Comparison of ENCODE assay signal across 11 mouse cellular contexts in genomic region chr11:102394421-102395124, GRCm38 (mm10). TPM values are rescaled to one million over a fixed set of nuclear protein-coding genes. Genes with fewer than 3 reads are reported as not detected.
DNase-seq lines count a peak whose midpoint lies in the region; ATAC-seq and TF ChIP-seq lines count a peak whose summit lies in the region.
"Had no signal": no experiment of that assay in that cellular context is flagged by ENCODE, and none has a peak within 500 bp of the region (broad histone marks: within the 10 kb centered on the region; RNA-seq: fewer than 3 reads in every experiment).

No protein-coding gene starts in this region.

- no peak overlapping the region for H3K9ac ChIP-seq in ES-Bruce4 (ENCODE audit: low read depth, poor library complexity, severe bottlenecking)
- H3K9ac ChIP-seq in embryonic facial prominence, embryonic 11.5 days (replicated peaks; ENCODE audit: low read length): no peak overlapping the region
- no peak overlapping the region for H3K9ac ChIP-seq in intestine, embryonic 14.5 days (ENCODE audit: low read length)

- H3K27ac ChIP-seq in ES-Bruce4 (ENCODE audit: insufficient read depth, low read length): no peak overlapping the region
- no peak overlapping the region for H3K27ac ChIP-seq in embryonic facial prominence, embryonic 11.5 days (replicated peaks; ENCODE audit: low read depth, low read length)
- H3K27ac ChIP-seq in intestine, embryonic 14.5 days (ENCODE audit: low read depth): no peak overlapping the region

- 82% methylated on average over 9 of the region's 9 CpGs for WGBS in embryonic facial prominence, embryonic 11.5 days
- WGBS in intestine, embryonic 14.5 days: 78% methylated on average over 9 of the region's 9 CpGs

- ATAC-seq in embryonic facial prominence, embryonic 11.5 days (replicated peaks; ENCODE audit: insufficient number of reproducible peaks, low FRiP score, low TSS enrichment, low read depth): no peak
- no peak for ATAC-seq in intestine, embryonic 14.5 days (replicated peaks; ENCODE audit: low FRiP score, low TSS enrichment, low read depth)
- ATAC-seq in megakaryocyte, adult 5-6 weeks (ENCODE audit: poor library complexity, severe bottlenecking): no peak

- no peaks in the 10 kb centered on the region for H3K27me3 ChIP-seq in ES-Bruce4 (ENCODE audit: control insufficient read depth, insufficient read depth, low read length, poor library complexity, severe bottlenecking)
- peaks cover 11% of the 10 kb centered on the region for H3K27me3 ChIP-seq in embryonic facial prominence, embryonic 11.5 days (ENCODE audit: control insufficient read depth, insufficient read depth, low read length)
- peaks cover 27% of the 10 kb centered on the region for H3K27me3 ChIP-seq in intestine, embryonic 14.5 days (replicated peaks; ENCODE audit: control insufficient read depth, insufficient read depth, low read length)

- peaks cover 5% of the 10 kb centered on the region for H3K4me1 ChIP-seq in ES-Bruce4 (ENCODE audit: control insufficient read depth, insufficient read depth, low read length)
- peaks cover 5% of the 10 kb centered on the region for H3K4me1 ChIP-seq in embryonic facial prominence, embryonic 11.5 days (ENCODE audit: control insufficient read depth, insufficient read depth, low read length)
- peaks cover 10% of the 10 kb centered on the region for H3K4me1 ChIP-seq in intestine, embryonic 14.5 days (replicated peaks; ENCODE audit: control insufficient read depth, insufficient read depth, low read length)

- H3K9me3 ChIP-seq in ES-Bruce4 (replicated peaks; ENCODE audit: control insufficient read depth, insufficient read depth, low read length, poor library complexity, severe bottlenecking): no peaks in the 10 kb centered on the region
- no peaks in the 10 kb centered on the region for H3K9me3 ChIP-seq in embryonic facial prominence, embryonic 11.5 days (replicated peaks; ENCODE audit: control insufficient read depth, low read length)
- H3K9me3 ChIP-seq in intestine, embryonic 14.5 days (ENCODE audit: control insufficient read depth, low read length): no peaks in the 10 kb centered on the region

- TF ChIP-seq CTCF in ES-Bruce4 (IDR thresholded peaks at IDR 0.05; ENCODE audit: low read depth, low read length): no peak

- peak; percentile 85 for TF ChIP-seq EP300 in ES-Bruce4 (IDR thresholded peaks at IDR 0.05; ENCODE audit: insufficient read depth, low read depth, low read length)

- no peaks in the 10 kb centered on the region for H3K36me3 ChIP-seq in ES-Bruce4 (ENCODE audit: control insufficient read depth, insufficient read depth, low read length, poor library complexity, severe bottlenecking)
- H3K36me3 ChIP-seq in embryonic facial prominence, embryonic 11.5 days (replicated peaks; ENCODE audit: control insufficient read depth, insufficient read depth, low read depth, low read length): no peaks in the 10 kb centered on the region
- no peaks in the 10 kb centered on the region for H3K36me3 ChIP-seq in intestine, embryonic 14.5 days (ENCODE audit: control insufficient read depth, insufficient read depth, low read length)

- no peak for TF ChIP-seq POLR2A in ES-Bruce4 (IDR thresholded peaks at IDR 0.05; ENCODE audit: insufficient read depth, low read length)

- no peak overlapping the region; the same call in 1 of the 2 replicates for H3K4me3 ChIP-seq in ES-Bruce4 (ENCODE audit: low read depth, low read length)
- H3K4me3 ChIP-seq in embryonic facial prominence, embryonic 11.5 days (ENCODE audit: low read depth, low read length): no peak overlapping the region
- H3K4me3 ChIP-seq in intestine, embryonic 14.5 days (ENCODE audit: low read depth, low read length): no peak overlapping the region

- H3K4me2 ChIP-seq in embryonic facial prominence, embryonic 11.5 days (ENCODE audit: low read depth, low read length): peak overlapping the region; percentile 10; the same call in 1 of the 2 replicates
- H3K4me2 ChIP-seq in intestine, embryonic 14.5 days (ENCODE audit: low read length): peak overlapping the region; percentile 88

- peak; percentile 79 for DNase-seq in 3T3-L1 (ENCODE audit: low read depth, low spot score)
- no peak for DNase-seq in embryonic facial prominence, embryonic 11.5 days (ENCODE audit: low spot score)
- DNase-seq in intestine, embryonic 14.5 days (ENCODE audit: low spot score): no peak
- DNase-seq in lung, postnatal 36 days: no peak
- DNase-seq in urinary bladder, postnatal 14 days (ENCODE audit: low spot score): no peak
- DNase-seq in testis, postnatal 10 days (ENCODE audit: low spot score): no peak
- DNase-seq: heart, adult 11 months had no signal

RNA-seq across cellular contexts. Expression of gene Rundc3a, which starts 1.4 kb away (rescaled TPM):
- polyA plus RNA-seq in ES-Bruce4 (2011; ENCODE audit: insufficient read depth, insufficient read length, low read depth, missing spikeins): 7.0 and 9.5 TPM in 2 replicates
- polyA plus RNA-seq in embryonic facial prominence, embryonic 11.5 days (2014; fragmentation: Nextera tagmentation; extraction: Ambion mirVana): 11.8 and 12.1 TPM in 2 replicates
- 7.6 and 10.0 TPM in 2 replicates for polyA plus RNA-seq in intestine, embryonic 14.5 days (2014; fragmentation: Nextera tagmentation; extraction: Ambion mirVana)
- not detected in 2 replicates for total RNA-seq in megakaryocyte, adult 5-6 weeks (2015)
- total RNA-seq in megakaryocyte, adult 5-6 weeks (2017): not detected in 2 replicates
- total RNA-seq: megakaryocyte progenitor cell, adult 5-6 weeks had no signal

RNA-seq across cellular contexts. Expression of gene Slc25a39, which starts 13.2 kb away (rescaled TPM):
- polyA plus RNA-seq in ES-Bruce4 (2011; ENCODE audit: insufficient read depth, insufficient read length, low read depth, missing spikeins): 284 and 342 TPM in 2 replicates
- 168 and 185 TPM in 2 replicates for polyA plus RNA-seq in embryonic facial prominence, embryonic 11.5 days (2014; fragmentation: Nextera tagmentation; extraction: Ambion mirVana)
- polyA plus RNA-seq in intestine, embryonic 14.5 days (2014; fragmentation: Nextera tagmentation; extraction: Ambion mirVana): 281 and 296 TPM in 2 replicates
- 41.5 and 47.5 TPM in 2 replicates for total RNA-seq in megakaryocyte, adult 5-6 weeks (2015)
- total RNA-seq in megakaryocyte, adult 5-6 weeks (2017): 20.5 and 22.8 TPM in 2 replicates

RNA-seq across cellular contexts. Expression of gene Slc4a1, which starts 28.6 kb away (rescaled TPM):
- 0.48 and 0.53 TPM in 2 replicates for polyA plus RNA-seq in ES-Bruce4 (2011; ENCODE audit: insufficient read depth, insufficient read length, low read depth, missing spikeins)
- 25.8 and 28.5 TPM in 2 replicates for polyA plus RNA-seq in embryonic facial prominence, embryonic 11.5 days (2014; fragmentation: Nextera tagmentation; extraction: Ambion mirVana)
- 1.8 and 2.8 TPM in 2 replicates for polyA plus RNA-seq in intestine, embryonic 14.5 days (2014; fragmentation: Nextera tagmentation; extraction: Ambion mirVana)
- total RNA-seq in megakaryocyte, adult 5-6 weeks (2015): 3.3 and 8.2 TPM in 2 replicates
- 3.3 and 7.2 TPM in 2 replicates for total RNA-seq in megakaryocyte, adult 5-6 weeks (2017)
- polyA plus RNA-seq: small intestine, adult 2 months had no signal

RNA-seq across cellular contexts. Expression of gene Grn, which starts 35.5 kb away (rescaled TPM):
- polyA plus RNA-seq in ES-Bruce4 (2011; ENCODE audit: insufficient read depth, insufficient read length, low read depth, missing spikeins): 68.4 and 88.3 TPM in 2 replicates
- 38.8 and 52.0 TPM in 2 replicates for polyA plus RNA-seq in embryonic facial prominence, embryonic 11.5 days (2014; fragmentation: Nextera tagmentation; extraction: Ambion mirVana)
- polyA plus RNA-seq in intestine, embryonic 14.5 days (2014; fragmentation: Nextera tagmentation; extraction: Ambion mirVana): 115 and 116 TPM in 2 replicates
- 509 and 566 TPM in 2 replicates for total RNA-seq in megakaryocyte, adult 5-6 weeks (2015)
- 201 and 225 TPM in 2 replicates for total RNA-seq in megakaryocyte, adult 5-6 weeks (2017)

RNA-seq across cellular contexts. Expression of gene Fam171a2, which starts 52.9 kb away (rescaled TPM):
- polyA plus RNA-seq in ES-Bruce4 (2011; ENCODE audit: insufficient read depth, insufficient read length, low read depth, missing spikeins): 4.4 and 5.4 TPM in 2 replicates
- 8.6 and 8.8 TPM in 2 replicates for polyA plus RNA-seq in embryonic facial prominence, embryonic 11.5 days (2014; fragmentation: Nextera tagmentation; extraction: Ambion mirVana)
- polyA plus RNA-seq in intestine, embryonic 14.5 days (2014; fragmentation: Nextera tagmentation; extraction: Ambion mirVana): 4.5 and 4.7 TPM in 2 replicates
- 0.09 TPM in 1 of 2 replicates, not detected in the other for total RNA-seq in megakaryocyte, adult 5-6 weeks (2015)
- not detected in 2 replicates for total RNA-seq in megakaryocyte, adult 5-6 weeks (2017)
